Mouse (Mus musculus) right cerebral cortex, postnatal 10 days (tissue): ENCODE results near the gene Retreg3.
"Not testable (repeated sequence)": the region's sequence is repeated elsewhere in the genome, so short reads cannot be mapped to it uniquely, and the experiment has no call there.

Experiments used
- DNase-seq, 2 experiments: peaks; one replicate each; pipeline ENCODE4 v3.0.0; 2021; ENCODE audit warnings: low spot score in 2 of 2

Retreg3 gene

GRCm38 (mm10) chr11:101148751-101149150 is 29.1 kb upstream of the Retreg3 start:
- no peak for DNase-seq

DNA sequence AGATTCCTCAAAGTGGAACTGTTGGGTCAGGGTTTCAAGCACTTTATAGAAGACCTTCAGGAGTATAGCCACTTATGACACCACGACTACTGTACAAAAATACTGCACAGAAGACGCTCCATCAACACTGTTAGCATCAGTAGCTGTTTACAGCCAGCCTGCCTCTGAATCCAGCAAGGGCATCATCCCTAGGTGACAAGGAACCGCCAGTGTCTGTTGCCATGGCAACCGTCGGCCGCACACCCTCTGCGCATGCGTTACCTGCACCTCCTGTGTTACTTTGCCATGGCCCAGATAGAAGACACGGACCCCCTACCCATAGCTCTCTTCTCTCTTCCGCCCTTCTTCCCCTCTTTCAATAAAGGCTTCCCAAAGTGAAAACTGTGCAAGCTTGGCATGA is 26.7 kb upstream of the Retreg3 start:
- DNase-seq = peak in 1 of 2 experiments; percentile 71

DNA sequence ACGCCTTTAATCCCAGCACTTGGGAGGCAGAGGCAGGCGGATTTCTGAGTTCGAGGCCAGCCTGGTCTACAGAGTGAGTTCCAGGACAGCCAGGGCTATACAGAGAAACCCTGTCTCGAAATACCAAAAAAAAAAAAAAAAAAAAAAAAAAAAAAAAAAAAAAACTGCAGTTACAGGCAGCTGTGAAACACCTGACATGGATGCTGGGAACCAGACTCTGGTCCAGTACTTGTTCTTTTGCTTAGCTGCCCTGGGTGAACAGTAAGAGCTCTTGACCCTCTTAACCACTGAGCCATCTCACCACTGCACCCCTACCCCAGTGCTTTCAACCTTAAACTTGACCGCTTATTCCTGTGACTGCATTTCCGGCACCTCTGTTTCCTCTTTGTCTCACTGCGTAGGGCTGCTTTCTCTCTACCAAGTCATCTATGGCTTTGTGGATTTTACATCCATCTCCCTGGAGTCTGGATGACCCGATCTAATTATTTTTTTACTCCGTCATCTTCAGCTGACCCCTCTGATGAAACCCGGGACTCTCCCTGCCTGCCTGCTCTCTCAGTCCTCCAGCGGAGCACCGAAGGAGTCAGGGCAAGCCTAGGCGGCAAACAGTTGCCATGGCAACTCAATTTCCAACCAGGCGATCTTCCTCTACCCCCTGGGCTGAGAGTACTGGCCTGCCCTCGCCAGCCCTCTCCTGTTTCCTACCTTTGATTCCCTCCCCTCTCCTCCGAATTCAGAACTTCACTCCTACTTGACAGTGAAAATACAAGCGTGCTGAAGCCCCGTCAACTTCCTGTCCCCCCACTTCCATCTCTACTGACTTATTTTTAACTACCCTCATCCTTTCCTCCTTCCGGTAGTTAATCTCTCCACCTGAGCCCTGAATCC is 23.9 kb upstream of the Retreg3 start:
- peak; percentile 56 to 65 for DNase-seq

DNA sequence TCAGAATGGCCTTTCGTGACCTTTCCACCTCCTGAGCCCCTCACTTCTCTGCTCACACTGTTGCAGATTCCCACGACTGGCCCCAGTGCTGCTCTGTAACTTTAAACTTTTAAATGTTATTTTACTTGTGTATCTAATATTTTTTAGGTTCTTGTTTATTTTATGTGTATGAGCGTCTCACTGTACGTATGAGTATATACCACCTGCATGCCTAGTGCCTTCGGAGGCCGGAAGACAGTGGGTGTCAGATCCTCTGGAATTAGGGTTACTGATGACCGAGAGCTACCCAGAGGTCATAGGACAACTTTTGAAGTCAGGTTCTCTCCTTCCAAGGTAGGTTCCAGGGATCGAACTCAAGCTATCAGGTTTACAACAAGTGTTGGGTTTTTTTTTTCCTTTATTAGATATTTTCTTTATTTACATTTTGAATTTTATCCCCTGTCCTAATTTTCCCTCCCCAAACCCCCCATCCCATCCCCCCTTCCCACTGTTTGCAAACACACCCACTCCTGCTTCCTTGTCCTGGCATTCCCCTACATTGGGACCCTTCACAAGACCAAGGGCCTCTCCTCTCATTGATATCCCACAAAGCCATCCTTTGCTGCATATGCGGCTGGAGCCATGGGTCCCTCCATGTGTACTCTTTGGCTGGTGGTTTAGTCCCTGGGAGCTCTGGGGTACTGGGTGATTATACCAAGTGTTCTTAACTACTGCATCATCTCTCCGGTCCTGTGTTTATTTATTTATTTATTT is 22.7 kb upstream of the Retreg3 start:
- DNase-seq = no peak

GRCm38 (mm10) chr11:101141088-101141487 is 21.4 kb upstream of the Retreg3 start:
- DNase-seq = no peak

GRCm38 (mm10) chr11:101140164-101140819 is 20.6 kb upstream of the Retreg3 start:
- peak in 1 of 2 experiments; percentile 43 for DNase-seq

DNA sequence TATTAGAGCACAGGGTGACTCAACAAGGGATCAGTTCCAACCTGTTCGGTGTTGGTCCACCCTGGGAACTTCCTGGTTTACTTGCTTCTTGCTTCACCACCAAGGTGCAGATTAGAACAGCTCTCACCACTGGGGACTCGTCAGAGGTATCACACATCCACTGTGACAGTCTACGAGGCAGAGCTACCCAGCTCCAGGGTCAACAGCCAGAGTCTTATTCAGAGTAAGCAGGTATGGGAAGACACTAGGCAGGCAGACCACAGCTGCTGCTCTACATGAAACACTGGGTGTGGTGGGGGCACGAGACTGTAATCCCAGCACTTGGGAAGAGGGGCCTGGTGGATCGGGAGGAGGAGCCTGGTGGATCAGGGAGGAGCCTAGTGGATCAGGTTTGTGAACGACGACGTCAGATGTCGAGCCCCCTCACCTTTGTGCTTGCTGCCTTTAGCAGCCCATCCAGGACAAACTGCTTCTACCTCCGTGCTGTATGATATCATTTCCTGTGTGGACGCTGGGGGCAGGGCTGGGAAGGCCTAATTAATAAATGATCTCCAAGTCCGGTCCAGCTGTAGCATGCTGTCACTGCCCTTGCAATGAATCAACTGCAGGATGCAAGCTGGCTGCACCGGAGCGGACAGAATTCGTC is 19.0 kb upstream of the Retreg3 start:
- no peak for DNase-seq

DNA sequence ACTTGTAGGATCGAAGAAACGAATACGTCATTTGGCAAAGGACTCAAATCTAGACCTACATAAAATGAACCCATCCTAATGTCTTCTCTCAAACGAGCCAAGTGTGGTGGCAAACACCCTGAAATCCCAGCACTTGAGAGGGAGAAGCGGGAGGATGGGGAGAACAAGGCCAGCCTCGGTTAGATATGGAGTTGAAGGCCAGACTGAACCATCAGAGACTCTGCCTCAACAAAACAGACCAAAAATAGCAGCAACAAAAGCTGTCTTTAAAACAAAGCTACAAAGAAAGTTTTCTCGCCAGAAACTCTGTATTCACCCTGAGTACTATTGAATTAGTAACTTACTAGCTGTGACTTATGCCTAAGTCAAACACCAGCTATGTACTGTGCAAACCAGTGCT is 17.3 kb upstream of the Retreg3 start:
- DNase-seq = no peak

DNA sequence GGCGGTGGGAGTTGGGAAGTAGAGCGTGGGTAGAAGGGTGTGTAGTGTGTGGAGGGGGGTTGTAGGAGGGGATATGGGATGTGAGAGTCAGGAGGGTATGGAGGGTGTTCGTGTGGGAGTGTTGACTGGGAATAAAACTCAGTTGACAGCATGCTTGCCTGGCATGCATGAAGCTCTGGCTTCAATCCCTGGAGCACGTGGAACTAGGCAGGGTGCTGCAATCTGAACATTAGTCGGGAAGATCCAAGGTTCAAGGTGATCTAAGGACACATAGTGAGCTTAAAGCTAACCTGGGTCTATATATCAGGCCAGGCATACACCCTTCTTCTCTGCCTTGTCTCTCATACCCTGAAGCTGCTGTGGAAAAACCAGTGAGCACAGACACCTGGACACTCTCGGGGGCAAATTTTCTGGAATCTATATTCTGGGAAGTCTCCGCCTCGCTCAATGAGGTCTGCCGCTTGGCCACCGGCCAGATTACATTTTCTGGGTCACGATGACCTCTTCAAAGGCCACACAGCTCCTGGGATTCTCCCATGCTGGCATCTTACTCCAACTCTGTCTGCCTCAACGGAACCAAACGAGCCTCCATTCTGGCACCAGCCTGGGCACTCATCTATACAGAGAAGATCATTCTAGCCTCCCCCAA is 14.6 kb upstream of the Retreg3 start:
- no peak for DNase-seq

DNA sequence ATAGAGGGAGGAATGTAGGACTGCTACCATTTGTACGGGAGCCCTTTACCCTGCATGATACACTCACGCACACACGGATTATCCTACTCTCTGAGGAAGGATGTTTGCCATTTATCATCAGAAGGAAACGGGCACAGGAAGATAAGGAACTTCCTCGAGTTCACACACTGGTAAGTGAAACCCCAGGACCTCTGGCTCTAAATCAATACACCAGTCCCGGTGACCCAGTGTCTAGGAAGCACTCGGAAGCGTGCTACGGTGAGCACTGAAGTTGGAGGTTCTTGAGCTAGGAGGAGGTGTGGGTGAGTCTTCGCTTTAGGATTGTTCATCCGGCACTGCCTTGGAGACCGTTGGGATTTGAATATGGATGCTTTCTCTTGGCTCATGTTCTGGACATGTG is 13.3 kb upstream of the Retreg3 start:
- DNase-seq = no peak

DNA sequence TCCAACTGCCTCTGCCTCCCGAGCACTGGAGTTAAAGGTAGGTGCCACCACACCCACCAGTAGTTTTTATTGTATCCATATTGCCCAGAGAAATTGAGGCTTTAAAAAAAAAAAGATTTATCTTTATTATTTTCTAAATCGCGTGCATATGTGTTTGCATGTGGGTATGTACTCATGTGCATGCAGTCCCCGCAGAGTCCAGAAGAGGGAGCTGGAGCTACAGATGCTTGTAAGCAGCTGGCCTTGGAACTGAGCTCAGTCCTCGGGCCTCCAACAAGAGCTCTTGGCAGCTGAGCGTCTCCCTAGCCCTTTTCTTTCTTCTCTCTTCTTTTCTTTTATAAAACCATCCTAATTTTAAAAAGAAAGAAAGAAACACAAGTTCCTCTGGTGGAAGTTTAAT is 12.0 kb upstream of the Retreg3 start:
- DNase-seq = peak in 1 of 2 experiments; percentile 40

GRCm38 (mm10) chr11:101131187-101131586 is 11.5 kb upstream of the Retreg3 start:
- no peak for DNase-seq

DNA sequence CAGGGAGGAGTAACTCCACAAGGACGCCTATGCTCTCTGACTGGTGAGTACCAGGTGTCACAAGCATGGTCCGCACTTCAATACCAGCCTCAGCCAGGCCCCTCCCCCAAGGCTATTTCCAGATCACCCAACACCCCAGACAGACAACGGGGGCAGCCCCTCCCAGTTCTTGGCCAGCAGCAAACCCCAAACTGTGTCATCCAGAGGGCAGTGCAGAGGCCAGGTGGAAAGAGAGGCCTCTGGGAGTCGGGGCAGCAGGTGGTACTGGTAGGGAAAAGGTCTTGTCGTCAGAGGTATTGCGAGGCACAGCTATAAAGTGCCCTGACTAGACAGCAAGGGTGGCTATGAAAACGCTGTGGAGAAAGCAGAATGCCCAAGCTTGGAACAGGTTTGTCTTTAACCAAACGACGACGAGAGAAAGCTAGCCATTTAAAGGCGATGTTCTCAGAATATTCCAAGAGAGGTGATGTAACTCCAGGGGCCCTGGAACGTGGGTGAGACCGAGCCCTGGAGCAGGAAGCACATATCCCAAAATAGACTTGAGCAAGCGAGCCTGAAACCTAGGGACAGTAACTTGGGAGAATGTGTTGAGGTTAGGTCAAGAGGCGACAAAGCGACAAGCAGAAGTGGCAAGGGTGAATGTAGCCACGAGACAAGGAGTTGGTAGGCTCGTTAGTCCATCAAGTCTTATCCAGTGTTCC is 10.5 kb upstream of the Retreg3 start:
- no peak for DNase-seq

DNA sequence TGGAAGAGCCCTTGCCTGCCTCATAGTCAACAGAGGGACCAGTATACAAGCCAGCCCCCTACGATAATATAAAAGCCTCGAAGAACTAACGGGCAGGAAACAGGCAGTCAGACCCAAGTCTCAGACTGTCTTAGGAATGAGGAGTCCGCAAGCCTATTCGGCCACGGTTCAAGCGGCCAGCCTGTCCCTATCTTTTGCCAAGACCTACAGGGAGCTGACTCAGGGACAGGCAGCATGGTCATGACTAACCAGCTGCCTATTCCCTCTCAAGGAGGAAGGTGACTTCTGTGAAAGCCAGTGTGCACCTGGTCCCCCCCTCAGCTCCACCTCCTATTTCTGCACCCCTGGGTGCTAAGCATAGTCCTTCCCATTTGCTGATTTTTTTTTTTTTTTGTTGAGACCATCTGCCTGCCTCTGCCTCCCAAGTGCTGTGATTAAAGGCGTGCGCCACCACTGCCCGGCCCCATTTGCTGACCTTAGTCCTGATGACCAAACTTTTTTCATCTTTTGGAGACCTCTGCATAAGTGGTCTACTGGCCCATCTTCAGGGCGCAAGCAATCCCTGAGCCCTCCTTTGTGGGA is 9.4 kb upstream of the Retreg3 start:
- DNase-seq = no peak

GRCm38 (mm10) chr11:101127075-101127474 is 7.4 kb upstream of the Retreg3 start:
- DNase-seq = no peak

DNA sequence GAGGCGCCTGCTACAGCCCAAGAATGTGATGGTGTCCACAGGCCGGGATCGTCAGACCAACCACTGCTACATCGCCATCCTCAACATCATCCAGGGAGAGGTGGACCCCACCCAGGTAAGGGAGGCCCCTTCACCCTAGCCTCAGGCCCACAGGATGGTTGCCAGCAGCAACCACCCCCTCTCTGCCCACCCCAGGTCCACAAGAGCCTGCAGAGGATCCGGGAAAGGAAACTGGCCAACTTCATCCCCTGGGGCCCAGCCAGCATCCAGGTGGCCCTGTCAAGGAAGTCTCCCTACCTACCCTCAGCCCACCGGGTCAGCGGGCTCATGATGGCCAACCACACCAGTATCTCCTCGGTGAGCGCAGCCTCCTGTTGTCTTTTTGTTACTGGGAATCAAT is 5.3 kb upstream of the Retreg3 start:
- DNase-seq = not testable (repeated sequence)

GRCm38 (mm10) chr11:101124494-101124893 is 4.8 kb upstream of the Retreg3 start:
- DNase-seq = not testable (repeated sequence)

- DNase-seq = peak in 1 of 2 experiments; percentile 32
Observed at GRCm38 (mm10) chr11:101120545-101121188, 974 bp upstream of the Retreg3 start.

DNA sequence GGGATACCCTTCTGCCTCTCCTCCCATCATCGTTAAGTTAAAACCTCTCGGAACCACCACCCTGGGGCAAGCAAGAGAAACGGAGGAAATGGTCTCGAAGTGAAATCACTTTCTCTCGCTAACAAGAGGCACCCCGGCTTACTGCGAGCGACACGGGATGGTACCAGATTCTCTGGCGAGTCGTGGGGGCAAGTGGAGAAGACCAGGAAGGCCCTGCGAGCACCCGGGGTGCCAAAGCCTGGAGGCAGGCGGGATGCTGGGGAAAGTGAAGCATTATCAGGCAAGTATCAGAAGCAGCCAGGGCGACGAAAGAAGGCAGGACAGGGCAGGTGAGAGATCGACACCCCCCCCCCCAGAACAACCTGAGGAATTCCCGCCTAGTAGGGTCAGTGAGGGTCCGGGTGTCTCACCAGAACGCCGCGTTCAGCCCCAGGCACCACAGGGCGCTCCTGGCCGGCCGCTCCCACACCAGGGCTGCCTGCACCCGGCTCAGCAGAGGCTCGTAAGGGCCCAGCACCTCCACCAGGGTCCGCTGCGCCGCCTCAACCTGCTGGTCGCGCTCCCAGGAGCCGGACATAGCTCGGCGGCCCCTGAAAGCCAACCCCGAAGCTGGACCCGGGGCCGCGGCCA is 447 bp downstream of the Retreg3 start:
- DNase-seq = no peak
